Mouse (Mus musculus): ENCODE results near the gene Zbtb20. TPM values are rescaled to one million over a fixed set of nuclear protein-coding genes. Genes with fewer than 3 reads are reported as not detected.

Gene Zbtb20
- total and polyA plus RNA-seq, 3 experiments, result 1.8 to 18.1 (median 6.6) TPM

DNA sequence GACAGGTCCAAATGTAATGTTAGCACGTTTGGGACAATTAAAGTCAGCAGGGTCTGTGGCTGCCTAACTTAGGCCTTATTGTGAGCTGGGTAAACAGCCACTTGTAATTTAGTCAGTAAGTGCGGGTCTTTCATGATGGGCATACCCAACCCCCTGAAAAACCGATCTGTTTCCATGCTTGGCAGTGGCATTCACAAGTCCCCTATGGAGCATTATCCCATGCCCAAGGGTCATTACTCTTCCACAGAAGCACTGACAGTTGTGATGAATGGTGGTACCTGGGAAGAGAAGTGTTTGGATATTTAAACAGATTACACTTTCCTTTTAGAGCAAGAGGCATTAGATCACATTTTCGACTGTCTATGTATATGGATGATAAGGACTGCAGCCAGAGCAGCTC lies 540.2 kb downstream of the Zbtb20 start:
- H3K4me1 ChIP-seq (ENCODE audit: insufficient read depth, low read depth, low read length), result no peaks in the 10 kb centered on the region
- no peak for DNase-seq (ENCODE audit: low spot score)
- ATAC-seq (ENCODE audit: extremely low read depth, insufficient number of reproducible peaks, low FRiP score, poor library complexity, severe bottlenecking), result no peak
- no peak for TF ChIP-seq TAL1 (conservative IDR thresholded peaks at IDR 0.05; ENCODE audit: low read depth, low read length)
- TF ChIP-seq GATA1 (IDR thresholded peaks at IDR 0.05; ENCODE audit: borderline replicate concordance, low read length), result no peak
- no peak for TF ChIP-seq GATA2 (IDR thresholded peaks at IDR 0.05; ENCODE audit: borderline replicate concordance, low read depth, low read length)
- no peaks in the 10 kb centered on the region for H3K9me3 ChIP-seq (replicated peaks)
- H3K36me3 ChIP-seq (replicated peaks), result no peaks in the 10 kb centered on the region
- no peaks in the 10 kb centered on the region for H3K27me3 ChIP-seq (ENCODE audit: insufficient read depth, low read length)
- no peak overlapping the region for H3K4me3 ChIP-seq (ENCODE audit: low read depth, low read length)

DNA sequence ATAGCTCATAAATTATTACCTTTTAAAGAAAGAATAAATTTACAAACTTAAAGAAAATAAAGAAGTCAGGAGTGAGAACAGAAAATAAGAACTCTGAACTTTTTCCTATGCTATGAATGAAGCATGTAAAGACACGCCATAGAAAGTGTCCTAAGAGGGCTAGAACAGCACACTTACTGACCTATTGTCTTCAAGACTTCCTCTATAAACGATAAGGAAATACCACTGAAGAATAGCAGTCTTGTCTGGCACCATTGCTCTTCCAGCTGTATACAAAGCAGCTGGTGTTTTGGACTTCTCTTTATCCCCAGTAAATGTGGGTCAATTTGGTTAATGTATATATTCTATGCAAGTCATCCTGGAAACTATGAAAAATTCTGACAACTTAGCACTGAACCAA lies 544.2 kb downstream of the Zbtb20 start:
- no peaks in the 10 kb centered on the region for H3K4me1 ChIP-seq (ENCODE audit: insufficient read depth, low read depth, low read length)
- H3K27me3 ChIP-seq (ENCODE audit: insufficient read depth, low read length), result no peaks in the 10 kb centered on the region
- H3K4me3 ChIP-seq (ENCODE audit: low read depth, low read length), result no peak overlapping the region
- H3K36me3 ChIP-seq (replicated peaks), result no peaks in the 10 kb centered on the region
- no peak for DNase-seq (ENCODE audit: low spot score)
- TF ChIP-seq TAL1 (conservative IDR thresholded peaks at IDR 0.05; ENCODE audit: low read depth, low read length) (no peak), CTCF (IDR thresholded peaks at IDR 0.05; ENCODE audit: low read depth, low read length) (no peak), GATA2 (IDR thresholded peaks at IDR 0.05; ENCODE audit: borderline replicate concordance, low read depth, low read length) (no peak), GATA1 (IDR thresholded peaks at IDR 0.05; ENCODE audit: borderline replicate concordance, low read length) (no peak), POLR2AphosphoS5 (IDR thresholded peaks at IDR 0.05; ENCODE audit: insufficient replicate concordance, low read depth, low read length) (no peak)
- ATAC-seq (ENCODE audit: extremely low read depth, insufficient number of reproducible peaks, low FRiP score, poor library complexity, severe bottlenecking), result no peak
- H3K9me3 ChIP-seq (replicated peaks), result no peaks in the 10 kb centered on the region

DNA sequence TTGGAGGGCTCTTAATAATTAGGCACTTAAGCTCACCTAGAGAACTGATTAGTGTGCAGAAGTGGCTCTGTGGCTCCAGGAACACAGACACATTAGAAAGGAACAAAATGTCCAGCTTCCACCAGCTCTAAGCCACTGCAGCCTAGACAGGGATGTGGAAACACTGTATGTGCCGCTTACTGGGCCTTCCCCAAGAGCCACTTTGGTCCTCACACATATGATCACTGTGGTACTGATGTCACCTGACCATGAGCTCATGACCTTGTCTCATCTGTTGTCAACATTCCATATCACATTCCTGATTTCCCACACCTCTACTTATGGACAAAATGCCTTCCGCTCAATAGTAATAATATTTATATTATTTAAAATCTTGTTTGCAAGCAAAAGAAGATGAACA lies 553.3 kb downstream of the Zbtb20 start:
- TF ChIP-seq CTCF (IDR thresholded peaks at IDR 0.05; ENCODE audit: low read depth, low read length) (no peak), GATA2 (IDR thresholded peaks at IDR 0.05; ENCODE audit: borderline replicate concordance, low read depth, low read length) (no peak)
- no peak overlapping the region for H3K4me3 ChIP-seq (ENCODE audit: low read depth, low read length)
- H3K9me3 ChIP-seq (replicated peaks), result no peaks in the 10 kb centered on the region
- no peak for ATAC-seq (ENCODE audit: extremely low read depth, insufficient number of reproducible peaks, low FRiP score, poor library complexity, severe bottlenecking)
- DNase-seq (ENCODE audit: low spot score), result no peak
- no peaks in the 10 kb centered on the region for H3K36me3 ChIP-seq (replicated peaks)
- no peaks in the 10 kb centered on the region for H3K27me3 ChIP-seq (ENCODE audit: insufficient read depth, low read length)
- H3K4me1 ChIP-seq (ENCODE audit: insufficient read depth, low read depth, low read length), result no peaks in the 10 kb centered on the region

DNA sequence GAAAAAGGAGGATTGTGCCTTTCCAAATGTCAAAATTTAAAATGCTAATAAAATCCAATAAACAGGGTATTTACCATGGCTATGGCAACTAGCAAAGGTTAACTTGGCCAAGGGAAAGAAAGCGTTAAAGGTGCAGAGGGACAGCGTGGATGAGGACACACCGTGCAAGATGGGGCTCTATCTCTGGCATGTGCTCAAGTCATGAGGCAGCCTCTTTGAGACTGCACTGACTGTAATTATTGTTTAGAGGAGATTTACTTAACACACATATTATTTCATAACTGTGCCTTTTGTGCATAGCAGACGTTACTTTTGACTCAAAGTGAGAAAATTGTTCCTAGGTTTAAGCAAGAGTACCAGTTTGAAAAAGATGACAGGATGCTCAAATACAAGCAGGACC lies 554.3 kb downstream of the Zbtb20 start:
- ATAC-seq (ENCODE audit: extremely low read depth, insufficient number of reproducible peaks, low FRiP score, poor library complexity, severe bottlenecking), result no peak
- TF ChIP-seq POLR2AphosphoS5 (IDR thresholded peaks at IDR 0.05; ENCODE audit: insufficient replicate concordance, low read depth, low read length) (no peak), GATA1 (IDR thresholded peaks at IDR 0.05; ENCODE audit: borderline replicate concordance, low read length) (no peak), TAL1 (conservative IDR thresholded peaks at IDR 0.05; ENCODE audit: low read depth, low read length) (no peak), CTCF (IDR thresholded peaks at IDR 0.05; ENCODE audit: low read depth, low read length) (no peak), GATA2 (IDR thresholded peaks at IDR 0.05; ENCODE audit: borderline replicate concordance, low read depth, low read length) (no peak)

DNA sequence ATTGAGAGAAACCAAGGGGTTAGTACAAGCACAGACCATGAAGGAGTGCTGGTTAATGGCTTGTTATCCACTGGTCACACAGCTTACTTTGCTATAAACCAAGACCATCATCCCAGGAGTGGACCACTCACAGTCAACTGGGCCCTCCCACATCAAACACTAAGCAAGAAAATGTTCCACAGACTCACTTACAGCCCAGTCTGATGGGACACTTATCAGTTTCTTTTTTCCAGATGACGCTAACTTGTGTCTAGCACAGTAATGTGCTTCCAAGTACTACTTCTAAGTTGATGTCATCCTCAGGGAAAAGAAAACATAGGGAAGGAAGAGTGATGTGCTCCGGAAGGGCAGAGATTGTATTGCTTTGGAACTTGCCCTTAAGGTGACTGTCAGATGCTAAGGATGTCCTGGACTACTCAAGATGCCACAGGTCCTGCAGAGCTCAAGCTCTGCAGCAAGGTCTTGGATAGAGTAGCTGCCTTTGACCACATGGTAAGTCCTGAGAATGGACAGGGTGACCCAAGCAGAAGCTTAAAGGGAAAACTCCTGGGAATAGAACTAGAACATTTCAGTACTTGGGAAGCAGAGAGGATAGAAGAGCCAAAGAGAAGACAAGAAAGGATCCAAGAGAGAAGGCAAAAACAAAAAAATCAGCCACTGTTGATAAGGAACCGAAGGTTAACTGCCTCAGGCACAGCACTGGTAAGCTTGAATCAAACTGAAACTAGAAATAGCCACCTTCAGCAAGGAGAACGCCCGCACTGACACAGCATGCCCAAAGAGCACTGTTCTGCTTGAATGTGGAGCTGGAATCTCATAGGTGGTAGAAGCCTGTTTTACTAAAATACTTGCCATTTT lies 556.1 kb downstream of the Zbtb20 start:
- H3K4me1 ChIP-seq (ENCODE audit: insufficient read depth, low read depth, low read length), result no peaks in the 10 kb centered on the region
- TF ChIP-seq CTCF (IDR thresholded peaks at IDR 0.05; ENCODE audit: low read depth, low read length) (no peak), GATA2 (IDR thresholded peaks at IDR 0.05; ENCODE audit: borderline replicate concordance, low read depth, low read length) (no peak), TAL1 (conservative IDR thresholded peaks at IDR 0.05; ENCODE audit: low read depth, low read length) (no peak), GATA1 (IDR thresholded peaks at IDR 0.05; ENCODE audit: borderline replicate concordance, low read length) (no peak), POLR2AphosphoS5 (IDR thresholded peaks at IDR 0.05; ENCODE audit: insufficient replicate concordance, low read depth, low read length) (no peak)
- ATAC-seq (ENCODE audit: extremely low read depth, insufficient number of reproducible peaks, low FRiP score, poor library complexity, severe bottlenecking) (no peak), DNase-seq (ENCODE audit: low spot score) (no peak)
- no peaks in the 10 kb centered on the region for H3K36me3 ChIP-seq (replicated peaks)
- H3K4me3 ChIP-seq (ENCODE audit: low read depth, low read length), result no peak overlapping the region
- H3K9me3 ChIP-seq (replicated peaks), result no peaks in the 10 kb centered on the region
- no peaks in the 10 kb centered on the region for H3K27me3 ChIP-seq (ENCODE audit: insufficient read depth, low read length)

More for the DNA sequence above, 554.3 kb downstream of the Zbtb20 start:
- DNase-seq (ENCODE audit: low spot score), result no peak
- Histone ChIP-seq H3K4me3 (ENCODE audit: low read depth, low read length) (no peak overlapping the region), H3K27me3 (ENCODE audit: insufficient read depth, low read length) (no peaks in the 10 kb centered on the region), H3K36me3 (replicated peaks) (no peaks in the 10 kb centered on the region), H3K4me1 (ENCODE audit: insufficient read depth, low read depth, low read length) (no peaks in the 10 kb centered on the region), H3K9me3 (replicated peaks) (no peaks in the 10 kb centered on the region)

DNA sequence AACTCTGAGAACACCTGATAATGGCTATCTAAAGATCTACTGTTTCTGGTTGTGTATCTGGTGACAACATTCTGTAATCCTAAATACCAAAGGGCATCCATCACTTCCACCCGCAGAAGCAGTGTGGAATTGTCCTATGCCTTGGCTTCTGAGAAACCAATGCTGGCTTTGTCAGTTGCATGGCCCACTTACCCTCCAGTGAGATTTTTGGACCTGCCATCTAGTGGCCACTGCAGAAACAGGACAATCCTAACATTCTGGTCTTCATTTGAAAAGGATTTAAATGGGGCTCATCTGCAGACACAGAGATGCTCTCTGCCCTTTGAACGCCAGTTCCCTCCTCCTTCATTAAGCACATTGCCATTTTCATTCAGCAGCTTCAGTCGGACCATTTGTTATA lies 559.3 kb downstream of the Zbtb20 start:
- no peak overlapping the region for H3K4me3 ChIP-seq (ENCODE audit: low read depth, low read length)
- no peaks in the 10 kb centered on the region for H3K27me3 ChIP-seq (ENCODE audit: insufficient read depth, low read length)
- H3K9me3 ChIP-seq (replicated peaks), result no peaks in the 10 kb centered on the region
- no peaks in the 10 kb centered on the region for H3K36me3 ChIP-seq (replicated peaks)
- no peaks in the 10 kb centered on the region for H3K4me1 ChIP-seq (ENCODE audit: insufficient read depth, low read depth, low read length)
- ATAC-seq (ENCODE audit: extremely low read depth, insufficient number of reproducible peaks, low FRiP score, poor library complexity, severe bottlenecking) (no peak; the same call in 1 of the 2 replicates), DNase-seq (ENCODE audit: low spot score) (no peak)
- TF ChIP-seq TAL1 (conservative IDR thresholded peaks at IDR 0.05; ENCODE audit: low read depth, low read length), result no peak
- no peak for TF ChIP-seq GATA1 (IDR thresholded peaks at IDR 0.05; ENCODE audit: borderline replicate concordance, low read length)
- no peak for TF ChIP-seq GATA2 (IDR thresholded peaks at IDR 0.05; ENCODE audit: borderline replicate concordance, low read depth, low read length)
- no peak for TF ChIP-seq POLR2AphosphoS5 (IDR thresholded peaks at IDR 0.05; ENCODE audit: insufficient replicate concordance, low read depth, low read length)
- no peak for TF ChIP-seq CTCF (IDR thresholded peaks at IDR 0.05; ENCODE audit: low read depth, low read length)

All from G1E (cell line).